14 mouse cellular contexts compared by ENCODE assay signal in the genomic region with DNA sequence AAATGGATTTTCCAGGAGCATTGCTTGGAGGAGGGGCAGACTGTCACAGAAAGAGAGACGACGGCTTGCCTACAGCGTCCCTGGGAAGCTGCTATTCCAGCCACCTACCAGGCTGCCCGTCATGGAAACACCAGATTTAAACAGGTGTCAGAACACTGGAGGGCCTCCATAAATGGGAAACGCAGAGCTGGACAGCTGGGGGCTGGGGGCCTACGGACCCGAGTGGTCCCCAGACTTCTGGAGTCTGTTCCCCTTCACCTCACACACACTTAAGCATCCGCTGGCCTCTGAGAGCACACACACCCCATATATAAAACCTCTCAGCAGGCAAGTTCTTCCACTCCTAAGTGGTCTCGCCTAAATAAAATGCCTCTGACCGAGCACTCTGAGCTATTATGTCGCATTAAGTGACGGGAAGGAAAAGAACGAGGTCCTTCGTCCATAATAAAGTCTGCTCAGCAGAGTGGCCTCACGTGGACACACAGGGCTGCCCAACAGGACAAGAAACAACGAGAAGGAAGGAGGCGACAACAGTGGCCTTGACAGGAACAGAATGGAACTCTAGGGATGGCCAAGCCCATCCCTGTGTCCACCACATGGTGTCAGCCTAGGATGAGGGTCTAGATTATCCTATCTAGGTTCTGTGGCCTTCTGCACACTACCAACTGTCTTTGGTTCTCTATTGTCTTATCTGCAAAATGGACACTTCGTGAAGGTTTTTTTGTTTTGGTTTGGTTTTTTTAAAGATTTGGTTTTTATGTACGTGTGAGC. TPM values are rescaled to one million over a fixed set of nuclear protein-coding genes. Genes with fewer than 3 reads are reported as not detected.
DNase-seq lines count a peak whose midpoint lies in the region; ATAC-seq and TF ChIP-seq lines count a peak whose summit lies in the region.
"Had no signal": no experiment of that assay in that cellular context is flagged by ENCODE, and none has a peak within 500 bp of the region (broad histone marks: within the 10 kb centered on the region; RNA-seq: fewer than 3 reads in every experiment).

No protein-coding gene starts in this region.

- no peak overlapping the region for H3K9ac ChIP-seq in forebrain, embryonic 11.5 days (ENCODE audit: low read length)
- no peak overlapping the region for H3K9ac ChIP-seq in forebrain, embryonic 16.5 days (replicated peaks; ENCODE audit: low read depth, low read length)
- no peak overlapping the region for H3K9ac ChIP-seq in intestine, postnatal 0 days (ENCODE audit: low read depth, low read length)
- H3K9ac ChIP-seq in intestine, embryonic 15.5 days, result no peak overlapping the region

- ATAC-seq in forebrain, embryonic 11.5 days (replicated peaks; ENCODE audit: low FRiP score), result peak; percentile 34; the same call in 1 of the 2 replicates
- ATAC-seq in forebrain, embryonic 16.5 days, result no peak
- ATAC-seq in intestine, postnatal 0 days, result no peak
- ATAC-seq in intestine, embryonic 15.5 days, result no peak

- TF ChIP-seq CTCF in intestine, postnatal 0 days (IDR thresholded peaks at IDR 0.05; ENCODE audit: low read depth), result peak; percentile 16; the same call in 1 of the 2 replicates
- TF ChIP-seq CTCF in testis, adult 2 months (IDR thresholded peaks at IDR 0.05; ENCODE audit: control insufficient read depth, insufficient read depth, insufficient replicate concordance, low read depth, low read length), result no peak

- 38% methylated on average over 19 of the region's 19 CpGs for WGBS in forebrain, embryonic 11.5 days
- WGBS in forebrain, embryonic 16.5 days, result 28% methylated on average over 19 of the region's 19 CpGs
- 65% methylated on average over 19 of the region's 19 CpGs for WGBS in intestine, postnatal 0 days
- WGBS in intestine, embryonic 15.5 days, result 56% methylated on average over 19 of the region's 19 CpGs

- H3K27ac ChIP-seq in forebrain, embryonic 11.5 days (ENCODE audit: low read depth, low read length), result no peak overlapping the region
- no peak overlapping the region for H3K27ac ChIP-seq in forebrain, embryonic 16.5 days (ENCODE audit: low read length)
- no peak overlapping the region for H3K27ac ChIP-seq in intestine, postnatal 0 days (ENCODE audit: low read depth, low read length)
- H3K27ac ChIP-seq in intestine, embryonic 15.5 days, result no peak overlapping the region
- H3K27ac ChIP-seq in testis, adult 2 months (ENCODE audit: control insufficient read depth, insufficient read depth, low read depth, low read length), result peak overlapping the region; percentile 59; the same call in 1 of the 2 replicates
- H3K27ac ChIP-seq: macrophage had no signal

- no peaks in the 10 kb centered on the region for H3K36me3 ChIP-seq in forebrain, embryonic 11.5 days (ENCODE audit: control insufficient read depth, insufficient read depth, low read length)
- no peaks in the 10 kb centered on the region for H3K36me3 ChIP-seq in forebrain, embryonic 16.5 days (ENCODE audit: control insufficient read depth, insufficient read depth)
- H3K36me3 ChIP-seq in intestine, postnatal 0 days (ENCODE audit: control insufficient read depth, insufficient read depth), result no peaks in the 10 kb centered on the region
- no peaks in the 10 kb centered on the region for H3K36me3 ChIP-seq in intestine, embryonic 15.5 days
- no peaks in the 10 kb centered on the region for H3K36me3 ChIP-seq in testis, adult 2 months (ENCODE audit: control insufficient read depth, insufficient read depth, low read length)
- H3K36me3 ChIP-seq: G1E had no signal

- H3K4me3 ChIP-seq in forebrain, embryonic 11.5 days (ENCODE audit: low read depth, low read length), result no peak overlapping the region
- no peak overlapping the region for H3K4me3 ChIP-seq in forebrain, embryonic 16.5 days (replicated peaks; ENCODE audit: low read length)
- no peak overlapping the region for H3K4me3 ChIP-seq in intestine, postnatal 0 days (ENCODE audit: low read depth, low read length)
- H3K4me3 ChIP-seq in intestine, embryonic 15.5 days (replicated peaks), result no peak overlapping the region
- no peak overlapping the region for H3K4me3 ChIP-seq in testis, adult 2 months (ENCODE audit: control insufficient read depth, low read depth, low read length)

- TF ChIP-seq POLR2A in testis, adult 2 months (IDR thresholded peaks at IDR 0.05; ENCODE audit: control insufficient read depth, low read depth, low read length), result no peak

- no peaks in the 10 kb centered on the region for H3K27me3 ChIP-seq in forebrain, embryonic 11.5 days (ENCODE audit: control insufficient read depth, insufficient read depth, low read length)
- no peaks in the 10 kb centered on the region for H3K27me3 ChIP-seq in forebrain, embryonic 16.5 days (replicated peaks; ENCODE audit: control insufficient read depth, insufficient read depth, low read length)
- H3K27me3 ChIP-seq in intestine, postnatal 0 days (replicated peaks; ENCODE audit: control insufficient read depth, insufficient read depth, low read length), result no peaks in the 10 kb centered on the region
- no peaks in the 10 kb centered on the region for H3K27me3 ChIP-seq in intestine, embryonic 15.5 days (replicated peaks)
- H3K27me3 ChIP-seq in testis, adult 2 months (ENCODE audit: control insufficient read depth, insufficient read depth, low read length), result no peaks in the 10 kb centered on the region

- DNase-seq in forebrain, embryonic 11.5 days (ENCODE audit: low spot score), result no peak
- DNase-seq in testis, postnatal 14 days (ENCODE audit: low spot score), result no peak
- no peak for DNase-seq in right cerebral cortex, postnatal 14 days
- DNase-seq in thymus, adult 18-20 months, result no peak
- DNase-seq: B cell, adult 2 months; cerebellum, adult 18-20 months; kidney, adult 2 months; thymus, postnatal 25 days had no signal

- H3K4me1 ChIP-seq in forebrain, embryonic 11.5 days (replicated peaks; ENCODE audit: control insufficient read depth, insufficient read depth, low read length), result peaks cover 11% of the 10 kb centered on the region; the same call in 1 of the 2 replicates
- peaks cover 8% of the 10 kb centered on the region; the same call in 1 of the 2 replicates for H3K4me1 ChIP-seq in forebrain, embryonic 16.5 days (replicated peaks; ENCODE audit: control insufficient read depth, insufficient read depth, low read length)
- no peaks in the 10 kb centered on the region for H3K4me1 ChIP-seq in intestine, postnatal 0 days (replicated peaks; ENCODE audit: control insufficient read depth, insufficient read depth, low read length)
- H3K4me1 ChIP-seq in intestine, embryonic 15.5 days (replicated peaks), result peaks cover 16% of the 10 kb centered on the region
- H3K4me1 ChIP-seq in testis, adult 2 months (ENCODE audit: control insufficient read depth, insufficient read depth, low read length), result peaks cover 2% of the 10 kb centered on the region; the same call in 1 of the 2 replicates

- H3K4me2 ChIP-seq in forebrain, embryonic 11.5 days (ENCODE audit: low read depth, low read length, severe bottlenecking), result no peak overlapping the region
- no peak overlapping the region for H3K4me2 ChIP-seq in forebrain, embryonic 16.5 days (ENCODE audit: low read length)
- H3K4me2 ChIP-seq in intestine, postnatal 0 days (replicated peaks; ENCODE audit: low read depth), result no peak overlapping the region
- H3K4me2 ChIP-seq in intestine, embryonic 15.5 days (replicated peaks), result no peak overlapping the region

- H3K9me3 ChIP-seq in forebrain, embryonic 11.5 days (ENCODE audit: control insufficient read depth, low read length), result no peaks in the 10 kb centered on the region
- H3K9me3 ChIP-seq in forebrain, embryonic 16.5 days (ENCODE audit: control insufficient read depth, low read length), result no peaks in the 10 kb centered on the region
- H3K9me3 ChIP-seq in intestine, postnatal 0 days (ENCODE audit: control insufficient read depth), result no peaks in the 10 kb centered on the region
- H3K9me3 ChIP-seq in intestine, embryonic 15.5 days, result no peaks in the 10 kb centered on the region

RNA-seq across cellular contexts. Expression of a gene that starts 14.6 kb away (rescaled TPM):
- 22.7 and 30.4 TPM in 2 replicates for polyA plus RNA-seq in forebrain, embryonic 11.5 days (2014; fragmentation: Nextera tagmentation; extraction: Ambion mirVana)
- polyA plus RNA-seq in forebrain, embryonic 16.5 days (2015; fragmentation: Nextera tagmentation; extraction: Ambion mirVana), result 29.5 and 32.1 TPM in 2 replicates
- polyA plus RNA-seq in intestine, postnatal 0 days (2015; fragmentation: Nextera tagmentation; extraction: Ambion mirVana), result 3.0 and 3.3 TPM in 2 replicates
- polyA plus RNA-seq in intestine, embryonic 15.5 days (2015; fragmentation: Nextera tagmentation; extraction: Ambion mirVana), result 12.3 and 12.4 TPM in 2 replicates
- 6.6 and 9.6 TPM in 2 replicates for polyA plus RNA-seq in testis, adult 2 months (2012; rRNA removed)
